28 mouse cellular contexts compared by ENCODE assay signal in the genomic region with DNA sequence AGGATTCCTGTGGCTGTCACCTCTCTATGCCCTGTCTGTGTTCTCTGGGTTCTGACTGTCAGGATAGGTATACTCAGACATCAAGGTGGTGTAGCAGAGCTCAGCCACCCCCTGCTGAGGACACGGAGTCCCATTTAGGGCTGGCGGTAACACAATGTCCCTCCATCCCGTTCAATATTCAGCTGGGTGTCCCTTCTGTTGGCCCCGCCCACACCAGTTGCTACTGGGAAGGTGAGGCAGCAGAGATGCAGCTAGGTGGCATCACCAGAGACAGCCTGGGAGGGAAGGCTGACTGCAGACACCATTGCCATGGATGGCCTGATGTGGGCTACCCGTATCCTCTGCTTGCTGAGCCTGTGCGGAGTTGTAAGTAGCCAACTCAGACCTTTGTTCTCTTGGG. TPM values are rescaled to one million over a fixed set of nuclear protein-coding genes. Genes with fewer than 3 reads are reported as not detected.
DNase-seq lines count a peak whose midpoint lies in the region; ATAC-seq and TF ChIP-seq lines count a peak whose summit lies in the region.
"Had no signal": no experiment of that assay in that cellular context is flagged by ENCODE, and none has a peak within 500 bp of the region (broad histone marks: within the 10 kb centered on the region; RNA-seq: fewer than 3 reads in every experiment).

Gene Ghrhr (plus strand): TSS at position 220 of the 400 bp plus-strand sequence.

- no peak within 1 kb of the TSS for H3K9ac ChIP-seq in liver, embryonic 14.5 days (replicated peaks)
- no peak within 1 kb of the TSS for H3K9ac ChIP-seq in liver, postnatal 0 days (replicated peaks)
- H3K9ac ChIP-seq: embryonic facial prominence, embryonic 13.5 days; embryonic facial prominence, embryonic 15.5 days; forebrain, embryonic 13.5 days; forebrain, embryonic 15.5 days had no signal

- 64% methylated on average over 6 of the region's 6 CpGs for WGBS in heart, embryonic 10.5 days
- 69% methylated on average over 6 of the region's 6 CpGs for WGBS in liver, embryonic 14.5 days (ENCODE audit: insufficient replicate concordance)
- WGBS in liver, postnatal 0 days (ENCODE audit: insufficient replicate concordance), result 72% methylated on average over 6 of the region's 6 CpGs

- no peaks in the 10 kb centered on the region for H3K9me3 ChIP-seq in heart, embryonic 10.5 days
- H3K9me3 ChIP-seq in liver, embryonic 14.5 days (ENCODE audit: control insufficient read depth, low read length), result no peaks in the 10 kb centered on the region
- 0 out of 2 replicates have a peak, but pooled peaks cover 3% of the 10 kb centered on the region for H3K9me3 ChIP-seq in liver, postnatal 0 days (ENCODE audit: low read length)
- H3K9me3 ChIP-seq: embryonic facial prominence, embryonic 13.5 days; embryonic facial prominence, embryonic 15.5 days; forebrain, embryonic 13.5 days; forebrain, embryonic 15.5 days had no signal

- peaks cover 54% of the 10 kb centered on the region for H3K27me3 ChIP-seq in heart, embryonic 10.5 days (ENCODE audit: insufficient read depth, poor library complexity, severe bottlenecking)
- H3K27me3 ChIP-seq in liver, embryonic 14.5 days (ENCODE audit: control insufficient read depth, insufficient read depth, low read length), result no peaks in the 10 kb centered on the region
- no peaks in the 10 kb centered on the region for H3K27me3 ChIP-seq in liver, postnatal 0 days (ENCODE audit: insufficient read depth, low read length)
- H3K27me3 ChIP-seq: embryonic facial prominence, embryonic 15.5 days; forebrain, embryonic 15.5 days had no signal

- H3K4me3 ChIP-seq in heart, embryonic 10.5 days, result no peak within 1 kb of the TSS
- H3K4me3 ChIP-seq in liver, embryonic 14.5 days (ENCODE audit: insufficient read depth in 1 of 2, low read depth in 2 of 2, low read length in 2 of 2), result no peak within 1 kb of the TSS
- no peak within 1 kb of the TSS for H3K4me3 ChIP-seq in liver, postnatal 0 days (ENCODE audit: low read depth, low read length)
- H3K4me3 ChIP-seq: embryonic facial prominence, embryonic 13.5 days; embryonic facial prominence, embryonic 15.5 days; forebrain, embryonic 13.5 days; forebrain, embryonic 15.5 days had no signal

- no peaks in the 10 kb centered on the region for H3K4me1 ChIP-seq in heart, embryonic 10.5 days
- peaks cover 3 to 11% of the 10 kb centered on the region in 2 experiments; a peak in 3 of 4 replicates for H3K4me1 ChIP-seq in liver, embryonic 14.5 days (replicated peaks; ENCODE audit: control insufficient read depth in 2 of 2, insufficient read depth in 2 of 2, low read length in 1 of 2)
- peaks cover 9% of the 10 kb centered on the region for H3K4me1 ChIP-seq in liver, postnatal 0 days (ENCODE audit: insufficient read depth)
- H3K4me1 ChIP-seq: forebrain, embryonic 13.5 days; forebrain, embryonic 15.5 days had no signal

- peak; percentile 67 for DNase-seq in heart, embryonic 10.5 days (ENCODE audit: low spot score)
- DNase-seq in heart, adult 18-20 months, result no peak
- no peak for DNase-seq in liver, embryonic 14.5 days (ENCODE audit: low read depth in 3 of 3, low spot score in 3 of 3)
- no peak for DNase-seq in liver, postnatal 0 days
- DNase-seq in yolk sac, embryonic 10.5 days (ENCODE audit: low spot score), result no peak
- DNase-seq: adrenal gland, adult 2 months; adrenal gland, postnatal 10 days; adrenal gland, postnatal 25 days; cerebellum, adult 11 months; cerebellum, adult 18-20 months; cerebellum, adult 8-10 months; cerebellum, adult 9-11 months; cerebellum, postnatal 14 days; cerebellum, postnatal 36 days; embryo, embryonic 11 days had no signal

- no peaks in the 10 kb centered on the region for H3K36me3 ChIP-seq in heart, embryonic 10.5 days
- no peaks in the 10 kb centered on the region for H3K36me3 ChIP-seq in liver, embryonic 14.5 days (replicated peaks; ENCODE audit: control insufficient read depth, insufficient read depth, low read depth)
- H3K36me3 ChIP-seq in liver, postnatal 0 days (replicated peaks; ENCODE audit: insufficient read depth, low read length), result no peaks in the 10 kb centered on the region
- H3K36me3 ChIP-seq: embryonic facial prominence, embryonic 13.5 days; embryonic facial prominence, embryonic 15.5 days; forebrain, embryonic 15.5 days had no signal

- no peak for TF ChIP-seq EP300 in liver, embryonic 14.5 days (IDR thresholded peaks at IDR 0.05; ENCODE audit: low read depth)
- no peak for TF ChIP-seq EP300 in liver, postnatal 0 days (IDR thresholded peaks at IDR 0.05; ENCODE audit: low read depth)

- no peak within 1 kb of the TSS for H3K27ac ChIP-seq in heart, embryonic 10.5 days
- H3K27ac ChIP-seq in liver, embryonic 14.5 days, result no peak within 1 kb of the TSS
- H3K27ac ChIP-seq in liver, postnatal 0 days (ENCODE audit: low read depth), result no peak within 1 kb of the TSS
- H3K27ac ChIP-seq: embryonic facial prominence, embryonic 13.5 days; embryonic facial prominence, embryonic 15.5 days; forebrain, embryonic 13.5 days; forebrain, embryonic 15.5 days had no signal

- peak; percentile 36; the same call in 1 of the 2 replicates for TF ChIP-seq CTCF in liver, embryonic 14.5 days (IDR thresholded peaks at IDR 0.05; ENCODE audit: low read depth)
- no peak for TF ChIP-seq CTCF in liver, postnatal 0 days (IDR thresholded peaks at IDR 0.05; ENCODE audit: low read depth)

- H3K4me2 ChIP-seq in liver, embryonic 14.5 days (ENCODE audit: low read depth), result no peak within 1 kb of the TSS
- H3K4me2 ChIP-seq in liver, postnatal 0 days (ENCODE audit: low read depth, low read length), result no peak within 1 kb of the TSS
- H3K4me2 ChIP-seq: embryonic facial prominence, embryonic 13.5 days; embryonic facial prominence, embryonic 15.5 days; forebrain, embryonic 13.5 days; forebrain, embryonic 15.5 days had no signal

- ATAC-seq in liver, embryonic 14.5 days (ENCODE audit: insufficient read depth), result no peak
- no peak for ATAC-seq in liver, postnatal 0 days
- 0 out of 2 replicates have a peak, but pooled peaks have one; percentile 20 for ATAC-seq in erythroblast, adult 5-6 weeks (replicated peaks; ENCODE audit: low FRiP score, poor library complexity, severe bottlenecking)
- ATAC-seq: forebrain, embryonic 13.5 days; forebrain, embryonic 15.5 days had no signal

RNA-seq across cellular contexts. Expression of gene Ghrhr, which starts in this region (rescaled TPM):
- not detected in 2 replicates for polyA plus RNA-seq in heart, embryonic 10.5 days (2016; fragmentation: Nextera tagmentation; extraction: Ambion mirVana)
- not detected for total RNA-seq in heart, adult 18-20 months (2021)
- polyA plus RNA-seq in liver, embryonic 14.5 days (2012; rRNA removed), result 0.02 and 0.03 TPM in 2 replicates
- not detected in 2 replicates for polyA plus RNA-seq in liver, embryonic 14.5 days (2014; fragmentation: Nextera tagmentation; extraction: Ambion mirVana)
- polyA plus RNA-seq in liver, postnatal 0 days (2015; fragmentation: Nextera tagmentation; extraction: Ambion mirVana), result 0.08 and 0.09 TPM in 2 replicates
- 0.63 TPM in 1 of 2 replicates, not detected in the other for total RNA-seq in erythroblast, adult 5-6 weeks (2015; ENCODE audit: low replicate concordance)
- total RNA-seq in erythroblast, adult 5-6 weeks (2017; ENCODE audit: low replicate concordance), result 0.28 TPM in 1 of 2 replicates, not detected in the other
- total RNA-seq: adrenal gland, adult 2 months; adrenal gland, postnatal 10 days; adrenal gland, postnatal 25 days; adrenal gland, postnatal 4 days; common myeloid progenitor, adult 5-6 weeks; ES-E14; MEL had no signal
- polyA plus RNA-seq: adrenal gland, adult 2 months; brain, embryonic 14.5 days; C2C12; embryonic facial prominence, embryonic 11.5 days; embryonic facial prominence, embryonic 13.5 days; embryonic facial prominence, embryonic 15.5 days; forebrain, embryonic 11.5 days; forebrain, embryonic 13.5 days; forebrain, embryonic 15.5 days had no signal

Comparison
In these comparisons a context has a peak if more than half of its experiments do, and no peak if none do; other contexts are left out.
1. Peak in DNase-seq in heart, embryonic 10.5 days; RNA of the gene not detected or under 1 TPM.
2. Peak in ATAC-seq in erythroblast, adult 5-6 weeks; RNA of the gene not detected or under 1 TPM.